Mouse (Mus musculus) adipocyte (in vitro differentiated cells): ENCODE results near the gene Epn1.

ENCODE experiments used
- DNase-seq: peaks from one replicate; pipeline ENCODE4 v3.0.0-alpha.2; 2016; ENCODE audit warnings: low spot score

The Epn1 gene

DNA sequence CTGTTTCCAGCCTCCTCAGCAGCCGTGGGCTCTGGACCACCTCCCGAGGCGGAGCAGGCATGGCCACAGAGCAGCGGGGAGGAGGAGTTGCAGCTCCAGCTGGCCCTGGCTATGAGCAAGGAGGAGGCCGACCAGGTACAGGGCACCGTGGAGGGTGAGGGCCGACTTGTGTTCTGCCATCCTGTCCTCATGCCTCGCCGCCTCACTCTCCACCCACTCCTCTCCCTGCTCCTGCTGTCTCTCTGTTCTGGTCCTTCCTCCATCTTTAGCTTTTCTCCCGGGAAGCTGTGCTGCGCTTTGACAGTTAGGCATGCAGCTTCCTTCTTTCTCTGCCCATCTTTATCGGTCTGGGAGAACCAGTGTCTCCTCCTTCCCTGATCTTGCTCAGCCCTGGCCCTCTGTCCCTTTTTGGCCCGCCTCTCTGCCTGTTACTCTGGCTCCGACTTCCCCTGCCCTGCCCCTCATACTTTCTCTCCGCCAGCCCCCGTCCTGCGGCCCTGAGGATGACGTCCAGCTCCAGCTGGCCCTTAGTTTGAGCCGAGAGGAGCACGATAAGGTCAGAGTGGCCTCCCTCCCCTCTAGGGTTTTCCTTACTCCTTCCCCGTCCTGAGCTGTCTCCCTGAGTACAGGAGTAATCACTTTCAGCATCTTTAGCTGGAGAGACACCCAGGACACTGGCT lies 12.9 kb downstream of the Epn1 start:
- DNase-seq, result no peak

DNA sequence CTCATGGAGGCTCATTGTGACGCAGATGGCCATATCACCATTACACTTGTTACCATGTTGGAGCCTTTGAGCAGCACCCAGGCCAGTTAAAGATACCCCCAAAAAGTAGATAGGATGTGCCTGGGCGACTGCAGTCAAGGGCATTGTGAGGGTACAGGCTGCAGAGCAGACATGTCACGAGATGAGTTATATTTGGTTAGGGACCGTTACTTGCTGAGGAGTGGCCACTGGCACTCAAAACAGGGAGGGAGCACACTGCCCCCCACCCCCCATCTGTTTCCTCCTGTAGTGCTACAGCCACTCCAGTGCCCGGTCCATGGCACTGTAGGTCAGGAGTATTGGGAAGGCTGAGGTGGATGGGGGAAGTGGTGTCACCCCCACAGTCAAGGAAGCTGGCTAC lies 18.7 kb downstream of the Epn1 start:
- no peak for DNase-seq

DNA sequence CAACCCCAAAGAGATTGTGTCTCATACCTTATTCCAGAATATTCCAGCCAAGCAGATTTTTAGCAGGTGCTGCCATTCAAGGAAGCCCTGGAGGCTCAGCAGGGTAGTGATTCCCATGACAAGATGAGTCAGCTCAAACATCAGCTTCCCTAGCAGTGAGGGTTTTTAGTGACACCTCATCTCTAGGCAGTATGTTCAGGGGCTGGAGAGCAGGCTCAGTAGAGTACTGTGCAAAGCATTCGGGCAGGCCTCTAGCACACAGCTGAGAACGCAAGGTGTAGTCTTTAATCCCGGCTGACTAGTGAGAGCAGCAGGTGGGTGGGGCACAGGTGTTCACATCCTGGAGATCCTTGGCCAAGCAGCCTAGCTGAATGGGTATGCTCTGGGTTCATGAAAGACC lies 19.8 kb downstream of the Epn1 start:
- DNase-seq, result no peak

DNA sequence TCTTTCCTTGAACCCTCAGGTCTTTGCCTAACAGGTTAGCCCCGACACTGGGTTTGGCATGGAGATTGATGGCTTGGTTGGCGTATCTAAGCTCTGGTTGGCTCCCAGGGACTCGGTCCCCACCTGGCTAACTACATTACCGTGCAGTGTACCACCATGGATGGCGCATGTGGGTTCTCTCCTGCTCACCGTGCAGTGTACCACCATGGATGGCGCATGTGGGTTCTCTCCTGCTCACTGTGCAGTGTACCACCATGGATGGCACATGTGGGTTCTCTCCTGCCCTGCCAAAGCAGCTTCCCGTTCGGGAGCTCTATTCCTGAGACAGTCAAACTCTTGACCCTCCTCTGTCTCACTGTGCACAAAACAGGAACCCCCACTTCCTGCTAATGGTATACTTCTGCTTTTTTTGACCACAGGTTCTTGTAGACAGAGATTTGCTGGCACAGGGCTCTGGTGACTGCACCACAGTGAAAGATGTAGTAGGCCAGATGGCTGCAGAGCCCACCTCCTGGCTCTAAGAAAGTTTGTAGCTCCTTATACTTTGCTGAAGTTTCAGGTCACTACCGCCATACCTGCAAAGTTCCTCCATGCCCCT lies 21.1 kb downstream of the Epn1 start:
- no peak for DNase-seq

DNA sequence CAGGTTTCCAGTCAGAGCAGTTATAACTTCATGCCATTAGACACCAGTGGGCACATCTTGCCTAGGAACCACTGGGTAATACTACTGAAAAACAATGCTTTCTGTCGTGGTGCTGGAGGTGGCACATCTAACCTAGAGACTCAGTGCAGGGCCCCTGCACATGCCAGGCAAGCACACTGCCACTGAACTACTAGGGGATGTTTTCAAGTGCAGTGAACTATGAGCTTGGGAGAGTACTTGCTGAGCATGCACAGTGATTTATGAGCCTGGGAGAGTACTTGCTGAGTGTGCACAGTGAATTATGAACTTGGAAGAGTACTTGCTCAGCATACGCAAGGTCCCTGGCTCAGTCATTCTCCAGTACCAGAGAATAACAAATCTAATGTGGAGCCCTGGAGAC lies 22.5 kb downstream of the Epn1 start:
- no peak for DNase-seq

DNA sequence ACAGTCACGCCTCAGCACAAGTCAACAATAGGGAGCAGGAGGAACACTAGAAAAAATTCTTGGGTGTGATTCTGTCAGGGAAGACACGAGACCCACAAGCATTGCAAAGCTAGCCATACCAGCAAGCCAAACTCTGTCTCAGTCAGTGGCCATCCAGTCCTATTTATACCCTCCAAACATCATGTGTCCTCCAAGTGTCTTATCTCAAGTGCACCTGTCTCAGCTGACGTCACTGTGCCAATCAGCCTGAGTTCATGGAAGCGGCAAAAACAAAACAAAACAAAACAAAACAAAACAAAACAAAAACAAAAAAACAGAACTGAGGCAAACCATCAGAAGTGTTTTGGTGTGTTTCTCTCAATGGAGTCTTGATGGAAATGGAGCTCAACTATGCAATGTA lies 28.2 kb downstream of the Epn1 start:
- DNase-seq, result no peak

DNA sequence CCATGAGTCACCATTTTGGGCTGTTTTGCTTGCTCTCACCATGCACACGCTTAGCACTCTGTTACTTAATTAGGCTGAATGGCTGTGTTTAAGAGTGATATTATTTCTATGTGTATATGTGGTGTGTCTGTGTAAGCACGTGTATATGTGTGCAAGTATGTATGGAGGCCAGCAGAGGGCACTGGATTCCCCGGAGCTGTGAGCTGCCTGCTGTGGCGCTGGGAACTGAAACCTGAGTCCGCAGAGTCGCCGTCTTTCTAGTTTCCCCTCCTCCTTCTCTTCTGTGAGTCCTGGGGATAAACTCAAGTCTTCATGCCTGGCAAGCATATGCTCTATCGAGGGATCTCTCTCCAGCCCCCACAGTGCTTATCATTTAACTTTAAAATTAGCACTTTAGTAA lies 29.3 kb downstream of the Epn1 start:
- no peak for DNase-seq

DNA sequence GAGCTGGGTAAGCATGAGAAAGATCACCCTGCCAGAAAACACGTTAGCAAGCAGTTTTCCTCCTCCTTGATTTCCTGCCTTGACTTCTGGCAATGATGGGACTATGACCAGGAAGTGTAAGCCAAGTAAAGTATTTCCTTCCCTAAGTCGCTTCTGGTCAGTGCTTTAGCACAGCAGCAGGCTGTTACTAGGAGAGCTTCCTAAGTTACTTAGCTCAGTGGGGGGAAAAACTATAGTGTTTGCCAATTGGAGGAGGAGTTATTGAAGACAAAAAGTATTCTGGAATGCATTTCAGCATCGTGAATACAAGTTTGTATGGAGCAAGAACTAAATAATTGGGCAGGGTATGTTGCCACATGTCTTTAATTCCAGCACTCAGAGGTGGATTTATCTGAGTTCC lies 32.7 kb downstream of the Epn1 start:
- peak; percentile 49 for DNase-seq

DNA sequence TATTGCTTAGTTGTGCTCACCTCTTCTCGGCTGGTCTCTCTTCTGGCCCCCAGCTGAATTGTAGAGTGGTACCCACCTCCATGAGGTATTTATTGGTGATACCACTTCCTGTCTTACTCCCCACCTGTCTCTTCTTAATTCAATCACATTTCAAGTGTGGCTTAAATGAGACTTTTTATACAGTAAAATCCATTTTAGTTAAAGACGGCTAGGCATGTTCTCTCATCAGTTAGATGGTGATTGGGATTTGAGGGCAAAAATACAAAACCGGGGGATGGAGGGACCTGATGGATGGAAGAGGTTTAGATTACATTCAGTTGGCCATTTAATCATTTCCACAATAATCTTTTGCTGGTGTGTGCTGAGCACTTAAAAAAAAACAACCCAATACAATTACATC lies 36.8 kb downstream of the Epn1 start, which contains the start of gene Rfpl4:
Gene Rfpl4 (minus strand): TSS at position 101 of the 400 bp plus-strand sequence.
- no peak for DNase-seq

DNA sequence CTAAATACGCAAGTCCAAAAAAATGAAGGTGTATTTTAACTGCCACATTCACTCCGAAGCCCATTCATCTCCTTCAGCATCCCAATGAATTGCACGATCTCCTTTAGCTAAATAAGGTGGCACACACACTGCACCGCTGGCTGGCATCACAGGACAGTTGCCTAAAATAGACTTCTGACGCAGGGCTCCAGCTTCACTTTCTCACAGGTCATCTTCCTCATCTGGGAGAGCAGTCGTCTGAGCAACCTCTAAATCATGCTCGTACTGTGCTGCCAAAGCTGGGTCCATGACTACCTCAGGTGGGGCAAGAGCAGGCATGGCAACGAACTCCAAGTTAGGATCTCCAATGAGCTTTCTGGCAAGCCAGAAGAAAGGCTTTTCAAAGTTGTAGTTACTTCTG lies 45.0 kb downstream of the Epn1 start:
- DNase-seq, result no peak

DNA sequence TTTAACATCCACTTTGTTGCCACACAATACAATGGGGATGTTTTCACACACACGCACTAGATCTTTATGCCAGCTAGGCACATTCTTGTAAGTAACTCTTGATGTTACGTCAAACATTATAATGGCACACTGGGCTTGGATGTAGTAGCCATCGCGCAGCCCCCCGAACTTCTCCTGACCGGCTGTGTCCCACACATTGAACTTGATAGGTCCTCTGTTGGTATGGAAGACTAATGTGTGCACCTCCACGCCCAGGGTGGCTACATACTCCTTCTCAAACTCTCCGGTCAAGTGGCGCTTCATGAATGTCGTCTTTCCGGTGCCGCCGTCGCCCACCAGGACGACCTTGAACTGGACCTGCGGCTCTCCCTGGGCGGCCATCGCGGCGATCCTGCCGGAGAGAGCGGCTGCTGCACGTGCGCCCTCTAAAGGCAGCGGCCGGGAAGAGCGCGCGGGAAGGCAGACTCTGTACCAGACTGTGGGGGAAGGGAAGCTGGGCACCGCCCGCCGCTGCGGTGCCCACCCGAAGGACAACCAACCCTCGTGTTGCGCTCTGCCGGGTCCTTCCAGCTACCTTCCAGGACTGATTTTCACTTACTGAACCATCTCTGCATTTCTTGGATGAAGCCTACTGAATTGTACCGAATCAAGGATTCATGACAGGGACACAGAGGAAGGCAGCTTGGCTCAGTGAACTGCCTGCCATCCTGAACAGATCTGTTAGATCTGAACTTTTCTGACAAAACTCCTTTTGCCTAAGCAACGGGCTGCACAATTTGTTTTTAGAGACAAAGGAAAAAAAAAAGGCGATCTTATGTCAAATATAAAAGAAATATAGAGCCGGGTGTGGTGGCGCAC lies 45.7 kb downstream of the Epn1 start, which contains the start of gene Rasl2-9:
Gene Rasl2-9 (minus strand): TSS at position 402 of the 858 bp plus-strand sequence.
- DNase-seq, result no peak
